Mouse (Mus musculus) neural tube, embryonic 10.5 days (tissue): Measurements from ENCODE around the gene Zfp94.

Experiments
- DNase-seq: peaks from one replicate; pipeline ENCODE4 v3.0.0-alpha.2; 2017; ENCODE audit warnings: low spot score; ENCODE audit errors: extremely low spot score

The Zfp94 gene

GRCm38 (mm10) chr7:24318942-24319341 lies 2.5 kb upstream of the Zfp94 start:
- DNase-seq: no peak

- no peak for DNase-seq
Measured at GRCm38 (mm10) chr7:24315726-24316566, 520 bp downstream of the Zfp94 start.

GRCm38 (mm10) chr7:24300771-24301282 lies 15.6 kb downstream of the Zfp94 start, which contains the start of gene Zfp61:
Gene Zfp61 (minus strand): TSS chr7:24301232.
- peak; percentile 79 for DNase-seq

- peak; percentile 43 for DNase-seq
Measured at GRCm38 (mm10) chr7:24299823-24300481, 16.5 kb downstream of the Zfp94 start.

DNA sequence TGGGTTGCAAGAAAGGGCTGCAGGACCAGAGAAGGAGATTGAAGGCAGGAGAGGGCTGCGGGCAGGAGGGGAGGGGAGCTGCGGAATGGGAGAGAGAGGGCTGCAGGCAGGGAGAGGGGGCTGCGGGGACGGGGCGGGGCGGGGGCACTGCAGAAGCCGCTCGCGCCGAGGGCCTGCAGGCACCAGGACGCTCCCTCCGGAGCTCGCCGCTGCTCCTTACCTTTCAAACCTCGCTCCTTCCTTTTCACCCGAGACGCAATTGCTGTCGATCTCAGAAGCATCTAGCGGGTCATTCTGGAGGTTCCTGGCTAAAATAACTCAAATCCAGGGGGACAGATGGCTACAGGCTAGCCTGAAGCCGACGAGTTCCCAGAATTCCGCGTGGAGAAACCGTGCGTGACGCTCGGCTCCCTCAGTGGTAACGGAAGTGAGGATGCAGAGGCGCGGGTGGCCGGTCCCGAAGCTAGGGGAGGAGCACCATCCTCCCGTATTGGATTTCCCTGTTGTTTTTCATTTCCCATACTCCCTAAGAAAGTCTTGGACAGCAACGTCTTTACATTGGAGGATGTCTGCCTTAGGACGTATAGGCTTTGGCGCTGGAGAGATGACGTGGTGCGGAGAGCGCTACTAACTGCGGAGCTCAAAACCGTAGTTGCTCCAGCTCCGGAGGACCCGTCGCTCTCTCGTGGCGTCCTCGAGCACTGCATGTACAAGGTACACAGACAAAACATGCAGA lies 17.3 kb downstream of the Zfp94 start:
- peak; percentile 81 for DNase-seq

DNA sequence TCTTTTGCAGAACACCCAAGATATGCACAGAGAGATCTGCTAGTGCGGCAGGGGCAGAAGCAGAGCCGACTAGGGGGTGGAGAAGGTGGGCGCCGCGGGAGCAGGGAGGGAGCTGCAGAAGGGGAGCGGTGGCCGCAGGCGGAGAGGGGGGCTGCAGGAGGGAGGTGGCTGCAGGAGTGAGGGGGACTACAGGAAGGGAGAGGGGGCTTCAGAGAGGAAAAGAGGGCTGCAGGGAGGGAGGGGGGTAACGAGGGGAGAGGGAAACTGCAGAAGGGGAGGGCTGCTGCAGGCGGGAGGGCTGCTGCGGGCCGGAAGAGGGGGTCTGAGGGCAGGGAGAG lies 17.9 kb downstream of the Zfp94 start:
- no peak for DNase-seq

DNA sequence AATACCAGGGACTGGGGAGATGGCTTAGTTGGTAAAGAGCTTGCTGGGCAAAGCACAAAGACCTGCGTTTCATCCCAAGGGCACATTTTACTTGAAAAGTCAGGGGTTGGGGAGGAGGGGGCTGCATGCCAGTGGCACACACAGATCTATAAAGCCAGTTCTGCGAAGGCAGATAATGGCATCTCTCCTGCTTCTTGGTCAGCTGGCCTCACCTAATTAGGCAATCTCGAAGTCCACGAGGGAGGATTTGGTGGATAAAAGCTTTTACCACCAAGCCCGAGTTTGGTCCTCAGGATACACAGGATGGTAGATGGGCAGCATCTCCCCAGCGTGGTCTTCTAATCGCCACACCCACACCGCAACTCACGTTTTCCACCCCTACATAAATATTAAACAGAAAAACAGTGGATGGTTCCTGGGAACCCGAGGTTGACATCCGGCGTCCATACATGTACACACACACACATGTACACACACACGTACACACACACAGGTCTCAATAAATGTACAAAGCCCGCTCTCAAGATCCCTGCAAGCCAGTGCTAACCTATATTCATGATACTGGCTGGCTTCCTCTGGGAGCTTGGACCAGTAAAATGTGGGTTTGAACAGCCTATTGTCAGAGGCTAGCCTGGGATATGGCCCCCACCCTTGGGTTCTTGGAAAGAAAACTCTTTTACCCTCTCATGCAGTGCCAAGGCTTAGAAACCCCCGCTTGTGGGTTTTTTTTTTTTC lies 18.9 kb downstream of the Zfp94 start:
- no peak for DNase-seq

GRCm38 (mm10) chr7:24296386-24296785 lies 20.1 kb downstream of the Zfp94 start:
- no peak for DNase-seq

- no peak for DNase-seq
Measured at GRCm38 (mm10) chr7:24295376-24295775, 21.1 kb downstream of the Zfp94 start.

DNA sequence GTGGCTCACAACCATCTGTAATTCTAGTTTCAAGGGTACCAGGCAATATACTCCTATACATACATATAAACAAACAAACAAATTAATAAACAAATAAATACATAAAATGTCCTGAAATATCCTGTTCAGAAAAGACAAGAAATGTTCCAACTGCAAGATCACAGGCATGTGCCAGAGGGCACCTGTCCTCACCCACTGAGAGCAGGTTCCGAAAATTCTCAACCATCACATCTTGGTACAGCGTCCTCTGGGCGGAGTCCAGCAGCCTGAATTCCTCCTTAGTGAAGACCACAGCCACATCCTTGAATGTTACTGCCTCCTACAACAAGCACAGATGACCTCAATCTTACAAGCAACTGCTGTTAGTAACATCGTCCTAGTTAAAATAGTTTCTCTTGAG lies 21.7 kb downstream of the Zfp94 start:
- DNase-seq: no peak

GRCm38 (mm10) chr7:24293061-24293851 lies 23.2 kb downstream of the Zfp94 start:
- no peak for DNase-seq

DNA sequence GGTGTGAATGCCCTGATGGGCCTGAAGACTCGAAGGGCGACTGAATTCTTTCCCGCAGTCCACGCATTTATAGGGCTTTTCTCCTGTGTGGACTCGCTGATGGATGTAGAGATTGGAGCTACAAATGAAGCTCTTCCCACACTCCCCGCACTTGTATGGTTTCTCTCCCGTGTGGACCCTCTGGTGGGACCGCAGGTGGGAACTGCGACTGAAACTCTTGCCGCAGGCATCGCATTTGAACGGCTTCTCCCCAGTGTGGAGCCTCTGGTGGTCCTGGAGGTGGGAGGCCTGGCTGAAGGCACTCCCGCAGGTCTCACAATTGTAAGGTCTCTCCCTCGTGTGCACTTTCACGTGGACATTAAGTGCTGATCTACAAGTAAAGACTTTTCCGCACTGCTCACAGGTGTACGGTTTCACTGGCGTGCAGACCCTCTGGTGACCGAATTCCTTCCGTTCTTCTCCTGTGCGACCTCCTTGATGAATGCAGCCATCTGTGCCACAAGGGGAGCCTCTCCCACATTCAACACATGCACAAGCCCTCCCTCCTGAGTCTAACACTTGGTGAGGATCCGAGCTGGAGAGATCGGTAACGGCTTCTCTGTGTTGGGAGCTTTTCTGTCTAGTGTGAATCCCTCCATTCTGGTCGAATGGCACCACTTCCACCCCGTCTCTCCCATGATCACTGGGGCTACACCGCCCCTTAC lies 24.9 kb downstream of the Zfp94 start:
- DNase-seq: no peak

DNA sequence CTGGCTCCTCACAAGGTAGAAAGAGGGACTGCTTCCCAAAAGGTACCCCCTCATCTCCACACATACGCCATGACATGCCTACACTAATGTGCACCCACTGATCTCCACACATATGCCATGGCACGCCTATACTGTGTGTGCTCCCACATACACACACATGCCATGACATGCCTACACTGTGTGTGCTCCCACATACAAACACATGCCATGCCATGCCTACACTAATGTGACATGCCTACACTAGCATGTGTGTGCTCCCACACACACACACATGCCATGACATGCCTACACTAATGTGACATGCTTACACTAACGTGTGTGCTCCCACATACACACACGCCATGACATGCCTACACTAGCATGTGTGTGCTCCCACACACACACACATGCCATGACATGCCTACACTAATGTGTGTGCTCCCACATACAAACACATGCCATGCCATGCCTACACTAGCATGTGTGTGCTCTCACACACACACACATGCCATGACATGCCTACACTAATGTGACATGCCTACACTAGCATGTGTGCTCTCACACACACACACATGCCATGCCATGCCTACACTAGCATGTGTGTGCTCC lies 26.3 kb downstream of the Zfp94 start:
- DNase-seq: no peak

GRCm38 (mm10) chr7:24288512-24288911 lies 28.0 kb downstream of the Zfp94 start:
- no peak for DNase-seq

- DNase-seq: no peak
Measured at GRCm38 (mm10) chr7:24287670-24288069, 28.8 kb downstream of the Zfp94 start.

DNA sequence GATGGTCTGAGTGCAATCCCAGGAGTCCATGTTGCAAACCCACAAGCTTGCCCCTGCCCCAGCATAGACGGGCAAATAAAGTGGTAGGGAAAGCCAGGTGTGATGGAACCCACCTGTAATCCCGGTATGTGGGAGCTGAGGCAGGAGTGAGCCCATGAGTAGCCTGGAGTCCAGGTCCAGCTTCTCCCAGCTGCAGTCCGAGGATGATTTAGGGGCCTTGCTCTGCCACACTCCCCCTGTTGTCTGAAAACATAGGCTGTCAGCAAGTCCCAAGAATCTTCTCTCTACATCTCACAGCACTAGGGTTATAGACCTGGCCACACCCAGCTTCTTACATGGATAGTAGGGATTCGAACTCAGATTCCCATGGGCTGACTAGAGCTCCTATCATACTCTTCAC lies 29.6 kb downstream of the Zfp94 start:
- DNase-seq: no peak

- no peak for DNase-seq
Measured at GRCm38 (mm10) chr7:24286090-24286489, 30.4 kb downstream of the Zfp94 start.

GRCm38 (mm10) chr7:24280858-24281145 lies 35.7 kb downstream of the Zfp94 start:
- no peak for DNase-seq

DNA sequence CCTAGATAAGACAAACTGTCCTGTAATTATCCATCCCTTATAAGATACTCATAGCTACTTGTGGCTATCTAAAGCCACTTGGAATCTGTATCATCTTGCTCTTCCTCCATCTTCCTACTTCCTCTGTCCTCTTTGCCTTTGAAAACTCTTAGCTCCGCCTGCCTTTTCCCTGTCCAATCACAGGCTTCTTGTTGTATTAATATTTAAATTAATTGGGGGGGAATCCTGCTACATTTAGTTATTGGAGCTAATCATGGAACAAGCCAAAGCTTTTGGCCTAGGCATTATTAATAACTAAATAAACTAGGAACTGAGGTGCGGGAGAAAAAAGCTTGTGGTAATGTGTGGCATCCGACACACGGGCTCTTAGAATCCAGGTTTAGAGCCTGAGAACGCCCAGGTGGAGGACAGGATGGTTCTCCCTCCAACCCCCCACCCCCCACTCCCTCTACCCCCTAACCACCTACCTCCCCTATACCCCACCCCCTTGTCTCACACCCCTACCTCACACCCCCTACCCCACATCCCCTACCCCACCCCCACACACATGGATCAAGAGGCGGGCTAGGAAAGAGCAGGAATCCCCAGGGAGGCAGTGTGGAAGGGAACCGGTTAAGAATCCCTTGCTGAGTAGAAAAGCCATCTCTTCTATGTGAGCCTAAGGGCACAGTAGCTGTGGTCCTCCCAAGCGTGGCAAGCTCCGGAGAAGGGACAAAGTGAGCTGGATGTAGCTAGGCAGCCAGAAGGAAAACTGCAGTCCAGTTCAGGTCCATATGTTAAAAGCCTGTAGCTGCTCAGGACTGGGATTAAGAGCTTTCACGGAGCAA lies 36.2 kb downstream of the Zfp94 start:
- no peak for DNase-seq
